Mouse (Mus musculus) right cerebral cortex, adult 18-20 months (tissue): ENCODE measurements at regions not wholly inside any gene's neighbourhood (a gene's known extent, or its start where the extent isn't known, plus 50 kb on each side); places are given as distances from the start of the nearest gene placed in this dataset.

Experiments
- DNase-seq: peaks from one replicate; pipeline ENCODE4 v3.0.0; 2022; ENCODE audit warnings: mixed read lengths

- no peak for DNase-seq
Observed at GRCm38 (mm10) chr10:72573991-72574652, 80.5 kb upstream of the Zwint start.

DNA sequence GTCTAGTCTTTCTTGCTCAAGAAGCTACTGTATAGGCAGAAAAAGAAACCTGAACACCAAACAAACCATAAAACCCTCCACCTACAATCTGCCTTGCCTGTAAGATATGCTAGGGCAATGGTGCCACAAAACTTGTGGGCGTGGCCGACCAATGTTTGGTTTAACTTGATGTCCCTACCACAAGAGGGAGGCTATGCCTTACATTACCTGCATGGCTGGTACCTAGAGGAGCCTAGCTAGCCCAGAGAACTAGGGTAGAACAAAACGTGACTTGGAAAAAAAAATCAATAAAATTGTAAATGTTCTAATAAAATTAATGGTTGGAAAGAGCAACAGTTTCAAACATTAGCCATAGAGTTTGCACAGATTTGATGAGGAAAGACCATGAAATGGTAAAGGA is 76.9 kb upstream of the Zwint start:
- DNase-seq, result no peak

DNA sequence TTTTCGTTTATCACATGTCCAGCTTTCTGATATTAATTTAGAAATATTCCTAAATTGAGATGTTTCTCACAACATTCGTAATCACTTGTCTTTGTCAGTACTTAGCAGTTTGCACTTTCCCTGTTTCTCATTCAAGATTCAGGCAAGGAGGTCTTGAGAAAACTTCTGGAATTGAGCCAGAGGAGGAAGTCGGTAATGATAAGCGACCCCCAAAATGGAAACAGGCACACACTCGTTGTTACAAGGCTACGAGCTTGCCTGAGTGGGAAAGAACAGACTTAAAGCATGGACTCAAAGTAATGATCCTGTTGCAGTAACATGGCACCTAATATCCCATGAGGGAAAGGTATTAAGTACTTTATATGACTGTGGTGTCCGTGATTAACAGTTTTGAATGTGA is 76.1 kb upstream of the Zwint start:
- DNase-seq, result no peak

DNA sequence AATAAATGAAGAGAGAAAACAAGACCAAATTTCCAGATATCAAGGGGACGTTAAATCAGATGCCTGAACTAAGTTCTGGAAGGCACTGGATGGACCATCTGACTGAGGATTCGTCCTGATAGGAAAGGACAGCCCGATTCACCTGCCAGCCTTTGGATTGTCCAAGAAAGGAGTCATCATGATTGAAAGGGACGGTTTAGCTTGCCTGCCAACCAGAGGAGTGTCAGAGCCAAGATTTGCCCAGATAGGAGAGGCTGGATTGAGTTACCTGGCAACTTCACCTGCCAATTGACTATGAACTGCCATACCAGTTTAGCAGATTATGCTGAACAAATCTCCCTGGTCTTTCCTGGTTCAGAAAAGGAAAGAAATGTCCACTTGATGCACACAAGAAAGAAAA is 73.3 kb upstream of the Zwint start:
- DNase-seq, result no peak

- no peak for DNase-seq
Observed at GRCm38 (mm10) chr10:72588561-72588960, 66.1 kb upstream of the Zwint start.

DNA sequence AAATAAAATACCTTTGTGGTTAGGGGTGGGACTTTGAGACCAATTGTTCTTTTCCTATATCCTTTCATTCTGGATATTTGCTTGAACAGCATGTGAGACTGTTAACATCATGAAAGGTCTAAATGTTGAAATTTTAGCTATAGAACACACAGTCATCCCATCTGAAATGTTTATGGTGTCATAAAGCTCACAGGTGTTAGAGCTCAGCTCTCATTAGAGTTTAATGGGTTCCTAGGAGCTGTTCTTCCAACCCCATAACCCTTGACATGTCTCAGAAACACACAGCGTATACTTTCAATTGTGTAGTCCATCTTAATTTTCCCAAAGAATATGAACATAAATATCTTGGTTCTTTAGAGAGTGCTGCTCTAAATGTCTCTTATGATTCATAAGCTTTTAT is 61.6 kb upstream of the Zwint start:
- DNase-seq, result no peak
